Mouse (Mus musculus): Measurements from ENCODE around the gene Josd2. TPM values are rescaled to one million over a fixed set of nuclear protein-coding genes. Genes with fewer than 3 reads are reported as not detected.

The Josd2 gene
- polyA plus RNA-seq, 1 experiment from 2014 or later, result 128 TPM

DNA sequence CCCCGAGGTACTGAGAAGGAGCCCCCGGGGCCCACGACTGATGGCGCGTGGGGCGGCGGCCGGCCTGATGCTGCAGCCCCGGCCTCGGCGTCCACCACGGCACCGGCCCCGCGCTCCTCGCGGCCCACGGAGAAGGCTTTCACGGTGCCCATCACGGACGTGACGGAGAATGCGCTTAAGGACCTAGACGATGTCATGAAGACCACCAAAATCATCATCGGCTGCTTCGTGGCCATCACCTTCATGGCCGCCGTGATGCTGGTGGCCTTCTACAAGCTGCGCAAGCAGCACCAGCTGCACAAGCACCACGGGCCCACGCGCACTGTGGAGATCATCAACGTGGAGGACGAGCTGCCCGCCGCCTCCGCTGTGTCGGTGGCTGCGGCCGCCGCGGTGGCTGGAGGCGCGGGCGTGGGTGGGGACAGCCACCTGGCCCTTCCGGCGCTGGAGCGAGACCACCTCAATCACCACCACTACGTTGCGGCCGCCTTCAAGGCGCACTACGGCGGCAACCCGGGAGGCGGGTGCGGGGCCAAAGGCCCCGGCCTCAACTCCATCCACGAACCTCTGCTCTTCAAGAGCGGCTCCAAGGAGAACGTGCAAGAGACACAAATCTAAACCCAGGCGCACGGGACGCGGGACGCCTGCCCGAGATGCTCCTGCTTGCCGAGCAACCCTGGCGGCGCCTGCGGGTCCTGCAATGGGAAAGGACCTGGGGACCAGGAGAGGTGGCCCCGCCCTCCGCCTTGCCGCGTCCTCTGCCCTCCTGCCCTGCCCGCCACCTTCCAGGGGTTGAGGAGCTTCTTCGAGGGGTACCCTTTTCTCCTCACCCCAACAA, 5.3 kb upstream of the Josd2 start:
- 19% methylated on average over 75 of the region's 77 CpGs for WGBS
- Histone ChIP-seq H3K9ac (ENCODE audit: low read length) (peak overlapping the region; percentile 55; the same call in 1 of the 2 replicates), H3K36me3 (ENCODE audit: control insufficient read depth, insufficient read depth, low read length) (peaks cover 24% of the 10 kb centered on the region), H3K4me3 (ENCODE audit: control insufficient read depth in 1 of 2, insufficient read depth in 1 of 2, low read depth in 1 of 2, low read length in 2 of 2) (peak overlapping the region; percentile 5 to 14; a peak in 3 of 4 replicates), H3K4me1 (ENCODE audit: control insufficient read depth in 2 of 2, insufficient read depth in 2 of 2, low read length in 2 of 2) (peaks cover 9 to 14% of the 10 kb centered on the region in 2 experiments; a peak in 3 of 4 replicates), H3K4me2 (ENCODE audit: low read length) (peak overlapping the region; percentile 62), H3K27ac (replicated peaks in 1 of 2; ENCODE audit: control insufficient read depth in 1 of 2, insufficient read depth in 1 of 2, low read depth in 2 of 2, low read length in 2 of 2) (no peak overlapping the region), H3K9me3 (ENCODE audit: control insufficient read depth, low read length) (no peaks in the 10 kb centered on the region), H3K27me3 (ENCODE audit: control insufficient read depth, insufficient read depth, low read length) (peaks cover 27% of the 10 kb centered on the region)
- no peak for ATAC-seq (ENCODE audit: insufficient number of reproducible peaks, insufficient read depth, low FRiP score, low read depth)

DNA sequence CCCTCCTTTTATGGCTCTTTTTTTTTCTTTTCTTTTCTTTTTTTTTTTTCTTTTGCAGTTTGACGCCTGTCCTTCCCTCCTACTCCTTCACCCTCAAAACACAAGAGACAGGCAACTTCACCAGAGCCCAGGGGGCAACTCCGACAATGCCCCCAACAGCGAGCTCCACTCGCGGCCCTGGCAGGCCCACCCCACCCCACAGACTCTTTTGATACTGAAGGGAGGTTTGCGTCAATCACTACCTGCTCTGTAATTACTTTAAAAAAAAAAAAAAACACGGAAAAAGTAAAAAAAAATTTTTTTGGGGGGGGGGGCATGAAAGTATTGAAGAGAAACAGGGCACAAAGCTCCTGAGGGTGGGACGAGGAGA, 4.7 kb upstream of the Josd2 start:
- Histone ChIP-seq H3K4me2 (ENCODE audit: low read length) (peak overlapping the region; percentile 62; the same call in 1 of the 2 replicates), H3K4me1 (ENCODE audit: control insufficient read depth in 2 of 2, insufficient read depth in 2 of 2, low read length in 2 of 2) (peaks cover 9 to 16% of the 10 kb centered on the region in 2 experiments; a peak in 3 of 4 replicates), H3K36me3 (ENCODE audit: control insufficient read depth, insufficient read depth, low read length) (peaks cover 24% of the 10 kb centered on the region), H3K4me3 (ENCODE audit: control insufficient read depth in 1 of 2, insufficient read depth in 1 of 2, low read depth in 1 of 2, low read length in 2 of 2) (no peak overlapping the region), H3K9me3 (ENCODE audit: control insufficient read depth, low read length) (no peaks in the 10 kb centered on the region), H3K27ac (replicated peaks in 1 of 2; ENCODE audit: control insufficient read depth in 1 of 2, insufficient read depth in 1 of 2, low read depth in 2 of 2, low read length in 2 of 2) (no peak overlapping the region), H3K9ac (ENCODE audit: low read length) (peak overlapping the region; percentile 55; the same call in 1 of the 2 replicates), H3K27me3 (ENCODE audit: control insufficient read depth, insufficient read depth, low read length) (peaks cover 27% of the 10 kb centered on the region)
- 40% methylated on average over 8 of the region's 8 CpGs for WGBS
- ATAC-seq (ENCODE audit: insufficient number of reproducible peaks, insufficient read depth, low FRiP score, low read depth), result no peak

- peaks cover 27% of the 10 kb centered on the region for H3K27me3 ChIP-seq (ENCODE audit: control insufficient read depth, insufficient read depth, low read length)
- WGBS, result 85% methylated on average over 10 of the region's 10 CpGs
- H3K4me1 ChIP-seq (ENCODE audit: control insufficient read depth in 2 of 2, insufficient read depth in 2 of 2, low read length in 2 of 2), result peaks cover 13 to 21% of the 10 kb centered on the region in 2 experiments
- peaks cover 21% of the 10 kb centered on the region for H3K36me3 ChIP-seq (ENCODE audit: control insufficient read depth, insufficient read depth, low read length)
- H3K4me2 ChIP-seq (ENCODE audit: low read length), result no peak overlapping the region
- H3K9me3 ChIP-seq (ENCODE audit: control insufficient read depth, low read length), result no peaks in the 10 kb centered on the region
- H3K4me3 ChIP-seq (ENCODE audit: control insufficient read depth in 1 of 2, insufficient read depth in 1 of 2, low read depth in 1 of 2, low read length in 2 of 2), result no peak overlapping the region
- no peak overlapping the region for H3K9ac ChIP-seq (ENCODE audit: low read length)
- no peak overlapping the region for H3K27ac ChIP-seq (replicated peaks in 1 of 2; ENCODE audit: control insufficient read depth in 1 of 2, insufficient read depth in 1 of 2, low read depth in 2 of 2, low read length in 2 of 2)
- ATAC-seq (ENCODE audit: insufficient number of reproducible peaks, insufficient read depth, low FRiP score, low read depth), result no peak
Measured at GRCm38 (mm10) chr7:44463556-44464225, 4.1 kb upstream of the Josd2 start.

DNA sequence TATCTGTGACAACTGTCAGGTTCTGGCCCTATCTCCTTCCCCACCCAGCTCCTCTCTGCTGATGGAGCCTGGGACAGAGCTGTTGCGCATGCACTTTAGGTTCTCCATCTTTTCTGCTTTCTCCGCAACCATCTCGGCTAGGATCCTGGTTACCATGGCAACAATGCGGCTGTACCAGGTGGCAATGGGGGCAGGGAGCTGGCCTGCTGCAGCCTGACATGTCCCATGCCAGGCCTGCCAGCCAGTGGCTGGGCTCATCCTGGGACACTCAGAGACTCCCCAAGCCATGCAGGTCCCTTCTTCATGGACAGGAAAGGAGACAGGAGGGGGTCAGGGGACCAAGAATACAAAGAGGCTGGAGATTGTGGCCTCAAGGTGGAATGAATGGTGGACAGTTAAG, 3.3 kb upstream of the Josd2 start:
- H3K36me3 ChIP-seq (ENCODE audit: control insufficient read depth, insufficient read depth, low read length), result peaks cover 21% of the 10 kb centered on the region
- no peak overlapping the region for H3K9ac ChIP-seq (ENCODE audit: low read length)
- H3K9me3 ChIP-seq (ENCODE audit: control insufficient read depth, low read length), result no peaks in the 10 kb centered on the region
- H3K27me3 ChIP-seq (ENCODE audit: control insufficient read depth, insufficient read depth, low read length), result peaks cover 27% of the 10 kb centered on the region
- no peak overlapping the region for H3K4me2 ChIP-seq (ENCODE audit: low read length)
- H3K27ac ChIP-seq (replicated peaks in 1 of 2; ENCODE audit: control insufficient read depth in 1 of 2, insufficient read depth in 1 of 2, low read depth in 2 of 2, low read length in 2 of 2), result no peak overlapping the region
- H3K4me3 ChIP-seq (ENCODE audit: control insufficient read depth in 1 of 2, insufficient read depth in 1 of 2, low read depth in 1 of 2, low read length in 2 of 2), result no peak overlapping the region
- H3K4me1 ChIP-seq (ENCODE audit: control insufficient read depth in 2 of 2, insufficient read depth in 2 of 2, low read length in 2 of 2), result peaks cover 21 to 29% of the 10 kb centered on the region in 2 experiments
- no peak for ATAC-seq (ENCODE audit: insufficient number of reproducible peaks, insufficient read depth, low FRiP score, low read depth)
- 37% methylated on average over 4 of the region's 4 CpGs for WGBS

- WGBS, result 70% methylated on average over 2 of the region's 2 CpGs
- peaks cover 25% of the 10 kb centered on the region for H3K27me3 ChIP-seq (ENCODE audit: control insufficient read depth, insufficient read depth, low read length)
- ATAC-seq (ENCODE audit: insufficient number of reproducible peaks, insufficient read depth, low FRiP score, low read depth), result no peak
- H3K4me2 ChIP-seq (ENCODE audit: low read length), result no peak within 1 kb of the TSS
- no peak within 1 kb of the TSS for H3K27ac ChIP-seq (replicated peaks in 1 of 2; ENCODE audit: control insufficient read depth in 1 of 2, insufficient read depth in 1 of 2, low read depth in 2 of 2, low read length in 2 of 2)
- H3K4me1 ChIP-seq (ENCODE audit: control insufficient read depth in 2 of 2, insufficient read depth in 2 of 2, low read length in 2 of 2), result peaks cover 27 to 35% of the 10 kb centered on the region in 2 experiments
- H3K4me3 ChIP-seq (ENCODE audit: control insufficient read depth in 1 of 2, insufficient read depth in 1 of 2, low read depth in 1 of 2, low read length in 2 of 2), result no peak within 1 kb of the TSS
- no peaks in the 10 kb centered on the region for H3K9me3 ChIP-seq (ENCODE audit: control insufficient read depth, low read length)
- H3K36me3 ChIP-seq (ENCODE audit: control insufficient read depth, insufficient read depth, low read length), result peaks cover 21% of the 10 kb centered on the region
- no peak within 1 kb of the TSS for H3K9ac ChIP-seq (ENCODE audit: low read length)
Measured at GRCm38 (mm10) chr7:44465111-44465510, 2.7 kb upstream of the Josd2 start, which contains the start of gene Aspdh. Aspdh (plus strand) TSS chr7:44465391.

GRCm38 (mm10) chr7:44466006-44466887, 1.5 kb upstream of the Josd2 start:
- Histone ChIP-seq H3K4me3 (ENCODE audit: control insufficient read depth in 1 of 2, insufficient read depth in 1 of 2, low read depth in 1 of 2, low read length in 2 of 2) (no peak overlapping the region), H3K27ac (replicated peaks in 1 of 2; ENCODE audit: control insufficient read depth in 1 of 2, insufficient read depth in 1 of 2, low read depth in 2 of 2, low read length in 2 of 2) (no peak overlapping the region), H3K9me3 (ENCODE audit: control insufficient read depth, low read length) (no peaks in the 10 kb centered on the region), H3K36me3 (ENCODE audit: control insufficient read depth, insufficient read depth, low read length) (peaks cover 16% of the 10 kb centered on the region), H3K4me2 (ENCODE audit: low read length) (no peak overlapping the region), H3K27me3 (ENCODE audit: control insufficient read depth, insufficient read depth, low read length) (peaks cover 17% of the 10 kb centered on the region), H3K9ac (ENCODE audit: low read length) (no peak overlapping the region; the same call in 1 of the 2 replicates), H3K4me1 (ENCODE audit: control insufficient read depth in 2 of 2, insufficient read depth in 2 of 2, low read length in 2 of 2) (peaks cover 37 to 46% of the 10 kb centered on the region in 2 experiments)
- 82% methylated on average over 10 of the region's 10 CpGs for WGBS
- ATAC-seq (ENCODE audit: insufficient number of reproducible peaks, insufficient read depth, low FRiP score, low read depth), result no peak

DNA sequence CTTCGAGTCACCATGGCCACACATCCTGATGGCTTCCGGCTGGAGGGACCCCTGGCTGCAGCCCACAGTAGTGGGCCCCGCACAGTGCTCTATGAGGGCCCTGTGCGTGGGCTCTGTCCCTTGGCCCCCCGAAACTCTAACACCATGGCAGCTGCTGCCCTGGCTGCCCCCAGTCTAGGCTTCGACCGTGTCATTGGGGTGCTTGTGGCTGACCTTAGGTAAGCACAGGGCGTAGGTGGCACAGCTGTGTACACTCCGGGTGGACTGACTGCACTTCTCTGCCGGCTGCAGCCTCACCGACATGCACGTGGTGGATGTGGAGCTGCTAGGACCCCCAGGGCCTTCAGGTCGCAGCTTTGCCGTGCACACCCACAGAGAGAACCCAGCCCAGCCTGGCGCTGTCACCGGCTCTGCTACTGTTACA, 880 bp upstream of the Josd2 start:
- ATAC-seq (ENCODE audit: insufficient number of reproducible peaks, insufficient read depth, low FRiP score, low read depth), result no peak
- no peak overlapping the region for H3K27ac ChIP-seq (replicated peaks in 1 of 2; ENCODE audit: control insufficient read depth in 1 of 2, insufficient read depth in 1 of 2, low read depth in 2 of 2, low read length in 2 of 2)
- no peak overlapping the region for H3K4me3 ChIP-seq (ENCODE audit: control insufficient read depth in 1 of 2, insufficient read depth in 1 of 2, low read depth in 1 of 2, low read length in 2 of 2)
- H3K4me1 ChIP-seq (ENCODE audit: control insufficient read depth in 2 of 2, insufficient read depth in 2 of 2, low read length in 2 of 2), result peaks cover 44 to 53% of the 10 kb centered on the region in 2 experiments
- peaks cover 10% of the 10 kb centered on the region for H3K36me3 ChIP-seq (ENCODE audit: control insufficient read depth, insufficient read depth, low read length)
- H3K9me3 ChIP-seq (ENCODE audit: control insufficient read depth, low read length), result no peaks in the 10 kb centered on the region
- WGBS, result 82% methylated on average over 16 of the region's 16 CpGs
- peaks cover 10% of the 10 kb centered on the region for H3K27me3 ChIP-seq (ENCODE audit: control insufficient read depth, insufficient read depth, low read length)
- 0 out of 2 replicates have a peak overlapping the region, but pooled peaks have one; percentile 22 for H3K4me2 ChIP-seq (ENCODE audit: low read length)
- H3K9ac ChIP-seq (ENCODE audit: low read length), result no peak overlapping the region; the same call in 1 of the 2 replicates
